Mouse (Mus musculus) retina, embryonic 14.5 days (tissue): ENCODE results near the gene Itga7.

ENCODE experiments used
- DNase-seq: peaks from one replicate; pipeline ENCODE4 v3.0.0-alpha.2; 2015; ENCODE audit warnings: low spot score

Itga7 gene

DNA sequence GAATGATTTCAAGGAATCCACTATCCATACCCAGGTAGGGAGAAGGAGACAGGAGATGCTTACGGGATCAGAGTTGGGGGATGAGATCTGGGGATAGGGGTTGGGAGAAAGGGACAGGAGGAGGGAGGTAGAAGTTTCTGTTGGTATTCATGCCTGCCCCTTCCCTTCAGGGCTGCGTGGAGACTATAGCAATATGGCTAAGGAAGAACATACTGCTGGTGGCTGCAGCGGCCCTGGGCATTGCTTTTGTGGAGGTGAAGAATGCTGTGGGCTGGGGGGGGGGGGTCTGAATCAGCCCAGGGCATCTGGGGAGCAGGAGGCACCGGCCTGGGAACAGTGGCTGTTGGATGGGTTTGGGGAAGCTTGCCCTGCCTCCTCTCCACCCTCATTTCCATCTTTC, 21.4 kb upstream of the Itga7 start:
- DNase-seq, result no peak

DNA sequence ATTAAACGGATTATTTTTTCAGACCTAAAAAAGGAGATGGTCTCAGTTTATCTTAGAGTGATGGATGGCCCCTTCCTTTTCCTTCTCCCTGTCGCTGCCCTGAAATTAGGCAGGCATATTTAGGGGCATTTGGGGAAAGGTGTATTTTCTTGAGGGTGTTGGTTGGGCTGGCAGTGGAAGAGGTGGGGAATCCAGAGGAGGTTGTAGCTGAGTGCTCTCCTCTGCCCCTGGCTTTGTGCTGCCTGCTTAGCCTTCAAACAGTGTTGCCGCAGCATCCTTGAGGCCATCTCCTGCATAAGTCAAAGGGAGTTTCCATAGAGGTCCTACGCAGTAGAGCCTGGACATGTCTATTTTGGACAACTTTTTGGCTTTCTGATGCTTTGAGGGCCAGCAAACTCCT, 20.8 kb upstream of the Itga7 start:
- no peak for DNase-seq

DNA sequence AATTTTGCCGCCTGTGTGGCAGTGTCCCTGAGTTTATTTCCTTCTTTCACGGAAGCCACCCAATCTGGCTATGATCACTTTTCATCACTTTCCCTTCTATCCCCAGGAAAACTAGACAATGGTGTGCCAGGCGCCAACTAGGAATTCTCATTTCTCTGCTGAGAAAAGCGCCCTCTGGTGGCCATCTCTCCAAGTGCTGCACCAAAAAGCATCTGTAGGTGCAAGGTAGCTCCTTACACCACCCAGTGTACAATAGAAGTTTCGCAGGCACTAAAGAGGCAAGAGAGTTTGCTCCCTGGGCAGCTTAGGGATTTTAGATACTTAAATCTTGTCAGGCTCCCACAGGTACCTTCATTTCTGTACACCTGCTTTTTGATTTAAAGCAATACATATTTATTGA, 20.4 kb upstream of the Itga7 start:
- DNase-seq, result peak; percentile 98

DNA sequence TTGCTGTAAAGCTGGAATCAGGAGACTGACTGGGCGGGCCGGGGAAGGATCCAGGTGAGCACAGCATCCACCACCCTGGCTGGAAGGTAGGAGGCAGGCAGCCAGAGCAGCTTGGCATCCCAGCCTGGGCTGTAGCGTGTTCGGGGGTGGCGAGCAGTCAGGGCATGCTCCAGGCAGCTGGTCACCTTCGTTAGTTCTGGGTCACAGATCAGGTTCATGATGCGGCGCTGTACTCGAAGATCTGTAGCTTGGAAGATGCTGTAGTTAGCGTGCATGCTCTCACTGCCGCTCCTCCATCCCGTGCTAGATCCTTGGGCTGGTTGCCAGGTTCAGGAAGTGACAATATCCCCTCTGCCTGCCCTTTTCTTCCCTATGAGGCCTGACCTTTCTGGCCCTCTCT, 19.9 kb upstream of the Itga7 start:
- no peak for DNase-seq

DNA sequence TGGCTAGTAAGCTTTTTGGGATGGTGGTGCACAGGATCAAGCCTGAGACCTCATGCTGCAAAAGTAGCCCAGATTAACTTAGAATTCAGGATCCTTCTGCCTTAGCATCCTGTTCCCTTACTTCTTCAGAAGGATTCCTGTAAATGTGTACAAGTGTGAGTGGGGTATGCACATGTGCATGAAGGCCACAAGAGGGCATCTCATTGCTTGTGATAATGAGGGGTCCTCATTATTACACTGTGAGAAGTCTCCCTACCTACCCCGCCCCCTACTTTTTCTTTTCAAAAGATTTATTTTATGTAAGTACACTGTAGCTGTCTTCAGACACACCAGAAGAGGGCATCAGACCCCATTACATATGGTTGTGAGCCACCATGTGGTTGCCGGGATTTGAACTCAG, 18.1 kb upstream of the Itga7 start:
- DNase-seq, result no peak

DNA sequence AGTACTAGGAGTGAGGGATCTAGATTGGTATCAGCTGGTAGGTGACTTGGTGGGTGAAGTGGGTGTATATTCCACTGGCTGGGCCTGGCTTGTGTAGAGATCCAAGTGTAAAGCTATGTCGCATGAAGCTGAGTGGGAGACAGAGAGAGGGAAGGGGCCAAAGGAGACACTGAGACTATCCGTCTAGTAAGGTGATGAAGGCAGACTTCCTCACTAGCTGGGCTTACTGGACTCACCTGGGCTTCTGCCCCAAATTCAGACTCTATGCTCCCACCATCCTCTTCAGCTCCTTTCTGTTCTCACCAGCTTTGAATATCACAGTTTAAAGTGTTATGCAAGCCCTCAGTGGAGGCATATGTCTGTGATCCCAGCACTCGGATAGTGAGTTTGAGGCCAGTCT, 17.0 kb upstream of the Itga7 start:
- no peak for DNase-seq

DNA sequence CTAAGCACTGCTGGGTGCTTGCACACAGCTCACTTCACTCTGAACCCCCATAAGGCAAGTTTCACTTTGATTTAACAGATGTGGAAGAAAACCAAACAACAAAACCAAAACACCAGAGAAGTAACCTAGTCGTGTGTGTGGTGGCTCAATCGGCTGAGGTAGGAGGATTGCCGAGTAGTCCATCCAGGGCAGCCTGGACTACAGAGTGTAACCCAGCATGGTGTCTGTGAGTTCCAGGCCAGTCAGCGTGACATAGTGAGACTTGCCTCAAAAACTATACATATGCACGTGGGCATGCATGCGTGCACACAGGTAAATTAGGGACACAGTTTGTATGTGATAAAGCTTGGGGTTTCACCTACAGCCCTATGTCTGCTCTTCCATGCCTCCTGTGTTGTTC, 16.2 kb upstream of the Itga7 start:
- no peak for DNase-seq

DNA sequence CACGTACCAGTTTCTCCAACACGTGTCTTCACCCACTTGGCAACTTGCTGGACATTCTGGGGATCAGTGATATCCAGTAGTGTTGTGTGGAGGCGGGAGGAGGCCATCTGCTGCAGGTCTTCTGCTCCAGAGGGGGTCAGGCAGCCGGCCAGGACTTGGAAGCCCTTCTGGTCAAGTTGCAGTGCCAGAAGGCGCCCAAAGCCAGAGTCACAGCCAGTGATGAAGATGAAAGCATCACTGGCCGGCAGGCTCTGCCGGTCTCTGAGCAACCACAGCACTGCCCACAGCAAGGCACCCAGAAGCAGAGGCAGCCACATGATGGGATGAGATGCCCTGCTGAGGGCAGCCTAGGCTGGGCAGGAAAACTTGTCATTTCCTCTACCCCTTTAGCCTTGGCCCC, 15.4 kb upstream of the Itga7 start:
- no peak for DNase-seq

DNA sequence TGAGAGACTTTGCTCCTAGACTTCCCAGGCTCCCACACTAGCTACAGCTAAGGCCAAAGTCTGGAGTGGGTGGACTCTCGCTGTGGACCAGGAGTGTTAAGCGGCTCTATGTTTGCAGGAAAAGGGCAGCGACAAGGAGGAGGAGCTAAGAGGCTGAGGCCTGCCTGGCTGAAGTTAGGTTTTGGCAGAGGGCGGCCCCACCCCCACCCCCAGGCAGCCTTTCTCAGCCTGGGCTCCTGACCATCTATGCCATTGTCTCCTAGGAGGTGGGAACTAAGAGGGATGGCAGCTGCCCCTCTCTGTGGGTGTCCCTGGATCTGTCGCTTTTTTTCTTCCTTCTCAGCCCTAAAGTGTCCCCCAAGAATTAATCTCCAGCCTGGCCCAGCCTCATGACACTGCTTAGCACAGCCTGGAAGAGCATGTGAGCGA, 14.4 kb upstream of the Itga7 start:
- no peak for DNase-seq

DNA sequence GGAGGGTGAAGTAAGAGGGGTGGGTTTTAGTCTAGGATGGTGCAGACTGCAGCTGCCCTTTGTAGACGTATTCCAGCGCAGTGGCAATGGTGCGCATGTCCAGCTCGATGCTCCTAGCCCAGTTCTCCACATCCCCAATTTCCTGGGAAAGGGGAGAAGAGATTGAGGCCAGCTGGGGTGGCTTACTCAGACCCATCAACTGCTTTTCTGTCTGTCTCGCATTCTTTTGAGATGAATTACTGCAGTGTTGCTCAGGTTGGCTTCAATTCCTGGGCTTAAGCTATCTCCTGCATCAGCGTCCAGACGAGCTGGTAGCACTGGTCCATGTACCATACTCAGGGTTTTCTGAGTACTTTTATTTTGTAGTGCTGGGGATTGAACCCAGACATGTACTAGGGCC, 13.7 kb upstream of the Itga7 start:
- no peak for DNase-seq

DNA sequence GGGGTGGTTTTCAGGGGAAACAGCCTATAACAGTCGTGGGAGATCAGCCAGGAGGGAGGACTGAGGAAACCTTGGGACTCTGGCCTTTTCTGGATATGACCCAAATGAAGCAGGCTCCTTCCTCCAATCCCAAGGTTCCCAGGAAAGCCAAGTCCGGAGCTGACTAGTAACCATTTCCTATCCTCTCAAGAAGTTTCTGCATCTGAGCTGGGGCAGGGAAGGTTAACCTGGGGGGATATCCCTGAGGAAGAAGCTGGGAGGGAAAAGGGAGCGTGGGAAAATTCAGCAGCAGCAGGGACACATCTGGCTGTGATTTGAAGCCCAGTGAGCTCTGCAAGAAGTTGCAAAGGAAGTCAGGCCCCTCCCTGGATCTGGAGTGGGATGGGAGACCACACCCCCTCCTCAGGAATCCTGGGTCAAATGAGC, 12.9 kb upstream of the Itga7 start:
- no peak for DNase-seq

DNA sequence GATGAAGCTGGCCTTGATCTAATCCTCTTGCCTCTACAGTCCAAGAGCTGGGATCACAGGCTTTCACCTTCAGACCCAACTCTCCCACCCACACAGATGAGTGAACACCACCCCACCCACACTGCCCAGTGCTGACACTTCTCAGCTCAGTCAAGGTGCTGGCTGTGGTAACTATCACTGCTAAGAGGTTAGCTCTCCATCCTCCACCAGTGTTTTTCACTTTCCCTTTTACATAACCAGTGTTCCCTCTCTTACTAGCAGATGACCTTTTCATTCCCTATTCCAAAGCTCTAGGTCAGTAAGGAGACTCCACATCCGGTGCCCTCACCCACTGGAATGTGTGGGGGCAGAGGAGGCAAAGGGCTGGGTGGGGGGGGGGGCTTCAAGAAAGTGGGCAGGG, 12.4 kb upstream of the Itga7 start:
- no peak for DNase-seq

DNA sequence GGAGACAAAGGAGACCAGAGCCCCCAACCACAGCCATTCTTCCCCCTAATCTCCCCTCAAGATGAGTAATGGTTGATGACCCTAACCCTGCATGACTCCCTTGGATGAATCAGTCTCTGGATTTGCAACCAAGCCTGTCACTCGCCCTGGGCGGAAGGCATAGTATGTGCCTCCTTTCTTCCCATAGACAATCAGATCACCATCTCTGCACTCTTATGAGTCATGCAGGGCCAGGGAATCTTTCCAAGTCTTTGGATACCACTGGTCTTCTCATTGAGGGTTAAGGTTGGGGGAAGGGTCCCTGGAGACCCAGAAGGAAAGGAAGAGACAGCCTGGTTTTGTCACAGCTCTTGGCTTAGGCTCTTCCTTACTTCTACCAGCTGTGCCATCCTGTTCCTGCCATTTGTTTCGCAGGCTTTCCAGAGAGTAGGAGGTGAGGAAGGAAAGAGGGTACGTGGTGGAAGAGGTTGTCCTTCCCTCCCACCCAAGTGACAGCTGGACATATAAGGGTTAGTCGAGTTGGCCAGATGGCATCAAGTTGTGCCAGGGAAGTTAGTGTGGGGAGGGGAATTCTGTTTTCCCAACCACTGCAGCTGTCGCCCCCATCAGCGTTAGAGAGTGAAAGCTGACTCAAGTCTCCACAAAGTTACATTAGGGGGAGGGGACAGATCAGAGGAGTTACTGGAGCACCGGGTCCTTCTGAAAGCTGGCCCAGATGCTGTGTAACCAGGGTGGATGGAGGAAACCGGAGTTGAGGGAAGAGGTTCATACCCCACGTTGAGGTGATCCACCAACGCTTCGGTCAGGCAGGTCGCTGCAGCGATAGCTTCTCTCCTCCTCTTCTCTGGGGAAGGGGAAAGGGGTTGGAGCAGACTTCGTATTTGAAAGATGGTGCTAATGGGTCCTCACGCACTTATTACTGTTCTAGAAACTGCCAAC, 11.5 kb upstream of the Itga7 start:
- DNase-seq, result no peak

DNA sequence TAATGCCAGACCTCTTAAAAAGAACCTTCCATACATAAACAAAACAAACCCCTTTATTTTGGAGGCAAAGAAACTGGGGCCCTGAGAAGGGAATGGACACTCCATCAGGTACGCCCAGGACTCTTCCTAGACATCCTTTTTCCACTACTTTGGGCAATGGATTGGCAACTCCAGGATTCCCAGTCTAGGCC, 10.9 kb upstream of the Itga7 start, which contains the start of gene Rdh5:
Gene Rdh5 (minus strand): TSS at position 67 of the 191 bp plus-strand sequence.
- DNase-seq, result no peak

DNA sequence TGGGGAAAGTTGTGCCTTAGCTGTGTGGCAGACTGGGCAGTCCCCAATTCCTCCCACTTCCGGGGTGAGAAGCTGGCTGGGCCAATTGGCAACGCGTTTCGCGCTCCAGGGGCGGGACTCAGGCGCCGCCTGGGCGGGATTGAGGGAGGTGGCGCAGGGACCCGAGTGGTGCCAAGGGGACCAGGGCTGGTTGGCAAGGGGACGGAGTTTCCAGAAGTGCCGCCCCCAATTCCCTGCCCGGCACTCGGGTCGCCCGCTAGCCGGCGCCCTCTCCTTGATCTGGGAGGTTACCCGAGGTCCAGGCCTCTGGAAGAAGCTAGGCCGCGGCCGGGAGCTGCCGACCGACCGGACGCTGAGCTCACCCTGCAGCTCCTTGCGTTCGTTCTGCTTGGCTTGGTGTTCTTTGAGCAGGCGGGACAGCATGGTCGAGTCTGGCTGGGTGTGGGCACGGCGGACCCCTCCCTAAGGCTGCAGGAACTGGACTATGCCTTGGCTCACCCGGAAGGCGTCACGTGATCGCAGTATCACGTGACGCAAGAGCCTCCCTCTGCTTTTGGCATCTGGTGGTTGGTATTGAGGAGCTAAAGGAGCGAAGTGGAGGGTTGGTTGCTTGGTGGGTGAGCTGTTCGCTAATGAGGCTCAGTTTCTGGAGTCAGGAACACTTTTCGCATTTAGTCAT, 10.5 kb upstream of the Itga7 start:
- peak; percentile 88 for DNase-seq

DNA sequence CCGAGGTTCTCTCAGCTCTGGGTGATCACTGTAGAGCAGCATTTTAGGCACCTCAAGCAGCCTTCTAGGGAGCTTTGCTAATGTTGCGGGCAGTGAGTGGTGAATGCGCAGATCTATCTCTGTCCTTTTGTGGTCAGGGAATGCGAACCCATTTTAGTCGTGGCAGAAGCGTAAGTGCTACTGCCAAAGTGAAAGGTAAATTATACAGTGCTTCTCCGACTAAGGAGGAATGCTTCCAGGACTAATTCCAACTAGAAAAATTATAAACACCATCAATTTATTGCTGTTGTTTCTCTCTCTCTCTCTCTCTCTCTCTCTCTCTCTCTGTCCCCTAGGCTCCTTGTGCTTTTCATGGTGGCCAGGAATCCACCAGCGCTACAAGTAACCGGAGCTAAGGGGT, 9.7 kb upstream of the Itga7 start, which contains the start of gene Bloc1s1:
Gene Bloc1s1 (minus strand): TSS at position 101 of the 400 bp plus-strand sequence.
- DNase-seq, result no peak

DNA sequence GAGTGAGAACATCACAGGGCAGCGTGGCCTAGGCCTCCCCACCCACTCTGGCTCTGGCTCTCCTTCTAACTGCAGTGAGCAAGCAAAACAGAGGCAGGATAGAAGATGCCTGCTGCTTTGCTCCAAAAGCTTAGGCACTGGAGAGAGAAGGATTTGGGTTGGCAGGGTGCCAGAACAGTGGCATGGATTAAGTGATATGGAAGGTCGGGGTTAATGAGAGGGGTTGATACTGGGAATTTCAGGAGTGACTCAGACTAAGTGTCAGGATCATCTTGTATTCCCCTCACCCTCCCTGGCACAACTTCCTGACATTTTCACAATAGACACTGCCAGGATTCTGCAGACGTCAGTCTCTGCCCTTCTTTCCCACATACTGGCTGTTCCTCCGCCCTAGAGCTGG, 5.3 kb upstream of the Itga7 start:
- no peak for DNase-seq

DNA sequence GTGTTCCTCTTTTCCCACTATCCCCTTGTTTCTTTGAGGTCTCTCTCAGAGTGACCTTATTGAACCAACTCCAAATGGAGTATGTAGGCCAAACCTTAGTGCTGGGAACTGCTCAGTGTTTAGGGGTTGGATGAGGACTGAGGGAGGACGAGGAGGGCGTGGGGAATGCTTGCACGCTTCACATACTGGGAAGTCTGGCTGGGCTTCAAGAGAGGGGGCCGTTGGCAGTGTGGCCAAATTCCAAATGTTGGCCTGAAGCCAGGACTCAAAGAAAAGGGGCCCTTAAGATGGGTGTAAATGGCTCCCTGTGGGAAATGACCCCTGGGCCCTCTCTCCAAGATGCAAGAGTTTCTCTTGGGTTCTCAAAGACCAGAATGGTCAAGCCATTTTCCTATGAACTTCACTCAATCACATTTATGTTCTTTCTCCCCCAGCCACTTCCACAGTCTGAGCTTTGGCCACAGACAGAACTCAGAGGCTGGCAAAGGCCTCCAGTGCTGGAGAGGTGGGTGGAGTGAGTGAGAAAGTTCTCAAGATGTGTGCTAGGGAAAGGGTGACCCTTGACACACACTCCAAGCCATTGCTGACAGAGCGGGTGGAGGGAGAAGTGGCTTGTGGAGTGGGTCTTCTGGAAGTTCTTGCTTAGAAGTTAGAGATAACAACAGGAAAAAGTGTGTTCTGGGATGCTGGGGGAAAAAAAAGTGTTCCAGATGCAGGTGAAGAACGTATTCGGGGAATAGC, 3.8 kb upstream of the Itga7 start:
- DNase-seq, result no peak

DNA sequence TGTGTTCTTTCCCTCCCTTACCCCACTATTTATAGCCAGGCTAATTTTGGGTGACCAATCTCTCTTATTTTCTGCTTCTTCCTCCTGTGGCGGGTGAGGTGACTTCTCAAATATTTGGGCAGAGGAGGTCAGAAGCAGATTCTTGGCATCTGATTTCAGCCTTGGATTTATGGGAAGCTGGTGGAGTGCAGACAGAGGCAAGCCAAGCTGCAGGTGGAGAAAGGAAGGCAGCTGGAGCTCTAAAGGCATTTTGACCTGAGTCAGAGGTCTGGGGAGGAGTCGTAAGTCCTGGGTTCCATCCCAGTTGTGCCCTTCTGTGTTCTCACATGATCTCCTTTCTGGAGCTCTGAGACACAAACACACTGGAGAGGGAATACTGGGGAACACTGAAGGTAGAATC, 2.2 kb upstream of the Itga7 start:
- DNase-seq, result no peak

DNA sequence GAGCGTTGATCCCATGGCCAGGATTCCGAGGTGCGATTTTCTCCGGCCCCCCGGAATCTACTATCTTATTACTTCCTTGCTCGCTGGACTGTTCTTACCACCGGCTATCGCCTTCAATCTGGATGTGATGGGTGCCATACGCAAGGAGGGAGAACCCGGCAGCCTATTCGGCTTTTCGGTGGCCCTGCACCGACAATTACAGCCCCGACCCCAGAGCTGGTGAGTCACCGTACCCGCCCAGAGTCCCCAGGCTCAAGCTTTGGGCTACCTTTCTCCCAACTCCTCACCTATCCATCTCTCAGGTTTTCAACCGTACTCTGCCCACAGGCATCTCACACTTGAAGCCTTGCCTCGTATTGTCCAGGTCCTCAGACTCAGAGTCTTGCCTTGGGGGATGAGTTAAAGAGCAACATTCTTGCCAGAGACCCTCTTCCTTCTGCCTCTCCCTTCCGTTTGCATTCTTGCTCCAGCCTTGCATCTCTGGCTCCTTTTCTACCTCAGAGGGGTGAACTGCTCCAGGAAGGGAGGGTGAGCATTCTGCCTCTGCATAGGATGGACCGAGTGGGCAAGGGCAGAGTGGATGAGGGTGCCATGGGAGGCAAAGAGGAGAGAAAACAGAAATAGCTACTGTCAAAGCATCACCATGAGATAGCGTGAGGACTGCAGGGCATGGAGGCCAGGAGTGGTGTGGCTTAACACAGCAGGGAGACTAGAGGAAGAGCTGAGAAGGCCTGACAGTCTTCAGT, 531 bp downstream of the Itga7 start:
- no peak for DNase-seq

DNA sequence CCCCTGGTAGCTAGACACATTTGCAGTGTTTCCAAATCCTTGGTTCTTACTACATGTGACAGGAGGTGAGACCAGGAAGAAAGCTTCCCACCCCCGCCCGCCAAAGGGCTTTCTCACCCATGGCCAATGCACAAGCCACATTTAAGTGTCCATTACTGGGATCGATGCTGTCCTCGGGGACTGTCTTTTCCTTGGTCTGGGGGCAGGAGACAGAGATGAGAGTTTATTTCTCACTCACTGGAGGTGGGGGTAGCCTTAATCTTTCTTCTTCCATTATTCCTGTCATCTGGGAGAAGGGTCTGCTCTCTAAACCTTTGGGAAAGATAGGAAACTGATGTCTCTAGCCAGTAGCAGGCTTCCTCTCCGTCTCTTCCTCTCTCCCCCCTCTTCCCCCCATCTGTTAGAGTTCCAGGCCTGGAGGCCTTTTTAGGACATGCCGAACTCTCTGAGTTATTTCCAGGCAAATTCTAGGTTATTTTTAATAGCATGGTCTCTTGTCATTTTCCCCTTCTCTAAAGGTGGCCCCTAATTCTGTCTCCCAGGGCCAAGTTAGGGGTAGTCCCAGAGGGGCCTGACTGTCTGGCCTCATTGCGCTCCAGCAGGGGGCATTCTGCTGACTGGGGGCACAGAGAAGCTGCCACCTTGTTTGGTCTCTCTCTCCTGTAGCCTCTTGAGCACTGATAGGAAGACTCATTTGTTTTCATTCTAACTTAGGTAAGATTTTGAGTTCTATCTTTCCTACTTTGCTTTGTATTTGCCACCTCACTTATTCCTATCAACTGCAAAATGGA, 1.6 kb downstream of the Itga7 start:
- DNase-seq, result no peak
